Mouse (Mus musculus) T-helper 17 cell (primary cell): Measurements from ENCODE around the gene Rufy1.

Experiments used
- in situ Hi-C, 2 experiments: fragments of 300-600 bp; cut with MboI, MseI; formaldehyde crosslinking; loops; 1 replicate in 1 of 2; 2 replicates in 1 of 2; pipeline ENCODE4 v1.15.1; 2025; ENCODE audit warnings: high pct_unique_total_duplicates in 2 of 2

Rufy1 gene

DNA sequence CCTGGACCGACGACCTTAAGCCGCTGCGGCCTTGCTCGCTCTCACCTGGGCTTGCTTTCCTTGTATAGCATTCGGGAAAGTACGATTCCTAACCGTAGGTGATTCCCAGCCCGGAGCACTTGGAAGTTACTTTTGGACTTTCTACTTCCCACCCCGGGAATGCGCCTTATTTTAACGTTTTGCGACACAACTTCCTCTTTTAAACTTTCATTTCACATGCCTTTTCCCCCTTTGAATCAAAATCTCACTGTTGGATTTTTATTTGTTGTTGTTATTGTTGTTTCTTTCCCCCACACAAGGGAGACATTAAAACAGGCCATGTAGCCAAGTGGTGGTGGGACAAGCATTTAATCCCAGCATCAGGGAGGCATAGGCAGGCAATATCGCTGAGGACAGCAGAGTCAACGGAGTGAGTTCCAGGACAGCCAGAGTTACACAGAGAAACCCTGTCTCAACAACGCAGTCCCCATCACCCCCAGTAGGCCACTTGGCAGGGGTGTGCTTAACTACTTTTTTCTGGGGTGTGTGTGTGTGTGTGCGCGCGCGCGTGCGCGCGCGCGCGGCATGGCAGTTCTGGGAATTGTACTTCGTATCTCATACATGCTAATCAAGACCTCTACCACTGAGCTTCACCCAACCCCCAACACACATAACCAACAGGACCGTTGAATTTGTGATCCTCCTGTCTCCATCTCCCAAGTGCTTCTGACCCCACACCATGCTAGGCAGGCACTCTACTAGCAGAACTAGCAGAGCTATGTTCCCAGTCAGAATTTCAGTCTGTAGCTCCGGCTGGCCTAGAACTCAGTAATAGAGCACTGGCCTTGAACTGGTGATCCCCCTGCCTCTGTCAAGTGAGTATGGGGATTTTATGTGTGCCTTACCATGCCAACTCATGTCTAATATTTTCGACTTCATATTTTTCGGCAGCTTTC, 476 bp upstream of the Rufy1 start:
- in situ Hi-C loops: loop anchor here (10.0 to 25.0 kb wide), 2 partner anchors 1144 to 1573 kb away; partner anchors contain the start of genes Cdkl3 (in 1 of the 2), Olfr1392 (in 1 of the 2), Olfr1393 (in 1 of the 2) and Ube2b (in 1 of the 2)

GRCm38 (mm10) chr11:50426056-50426455, 4.9 kb downstream of the Rufy1 start:
- in situ Hi-C loops: loop anchor here (5.0 to 25.0 kb wide), 2 partner anchors 34 to 1139 kb away; partner anchors contain the start of genes Olfr1392 (in 1 of the 2) and Olfr1393 (in 1 of the 2)

- in situ Hi-C loops: no loop called here
These were observed 8.8 kb downstream of the Rufy1 start for GRCm38 (mm10) chr11:50421934-50422780.

GRCm38 (mm10) chr11:50421461-50421860, 9.5 kb downstream of the Rufy1 start:
- in situ Hi-C loops: no loop called here

DNA sequence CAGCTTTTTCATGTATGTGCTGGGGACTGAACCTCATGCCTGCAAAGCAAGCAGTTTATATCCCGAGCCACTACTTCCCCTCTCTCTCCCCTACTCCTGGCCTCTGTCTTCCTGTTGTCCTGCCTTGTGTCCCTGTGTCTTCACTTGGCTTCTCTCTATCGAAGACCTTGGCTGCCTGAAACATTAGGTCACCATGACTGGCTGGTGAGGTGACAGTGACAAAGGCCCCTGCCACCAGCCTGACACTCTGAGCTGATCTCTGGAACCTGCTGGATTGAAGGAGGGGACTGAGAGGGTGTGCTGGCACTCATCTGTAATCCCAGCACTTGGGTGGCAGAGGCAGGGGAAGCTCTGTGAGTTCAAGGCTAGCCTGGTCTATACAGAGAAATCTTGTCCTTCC, 13.1 kb downstream of the Rufy1 start:
- in situ Hi-C loops: no loop called here

GRCm38 (mm10) chr11:50415563-50416241, 15.2 kb downstream of the Rufy1 start:
- in situ Hi-C loops: no loop called here

- in situ Hi-C loops: loop anchor here in 1 of 2 experiments (10.0 kb wide), 1 partner anchor 932 kb away; no protein-coding TSS in a partner anchor
These were observed 23.7 kb downstream of the Rufy1 start for GRCm38 (mm10) chr11:50407235-50407634.

DNA sequence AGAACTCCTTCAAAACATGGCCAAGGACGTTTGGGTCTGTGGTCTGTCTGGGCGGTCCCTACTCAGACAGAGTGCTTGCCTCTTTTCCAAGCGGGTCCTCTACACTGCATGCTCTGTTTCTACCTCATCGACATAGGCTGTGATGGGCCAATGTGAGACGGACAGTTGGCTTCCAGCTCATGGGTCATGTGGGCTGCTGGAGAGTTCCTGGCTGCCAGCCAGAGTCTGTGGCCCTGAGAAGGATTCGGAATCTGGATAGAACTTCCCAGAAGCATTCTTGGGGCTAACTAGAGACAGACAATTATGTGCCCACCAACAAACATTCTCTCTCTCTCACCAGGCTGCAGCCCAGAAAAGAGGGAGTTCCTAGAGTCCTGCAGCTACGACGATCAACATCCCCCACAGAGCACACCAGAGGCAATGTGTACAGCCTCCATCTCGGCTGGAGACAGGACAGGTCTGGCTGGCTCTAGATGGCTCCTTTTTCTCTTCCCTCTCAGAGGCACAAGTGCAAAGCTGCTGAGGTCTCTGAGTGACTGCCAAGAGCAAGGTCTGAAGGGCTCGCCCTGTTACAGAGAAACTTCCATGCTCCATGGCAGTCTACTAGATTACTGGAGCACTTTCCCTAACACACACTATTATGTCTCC, 27.4 kb downstream of the Rufy1 start:
- in situ Hi-C loops: loop anchor here in 1 of 2 experiments (10.0 kb wide), 1 partner anchor 929 kb away; no protein-coding TSS in a partner anchor

GRCm38 (mm10) chr11:50402481-50402880, 28.4 kb downstream of the Rufy1 start:
- in situ Hi-C loops: loop anchor here in 1 of 2 experiments (10.0 kb wide), 1 partner anchor 928 kb away; no protein-coding TSS in a partner anchor

DNA sequence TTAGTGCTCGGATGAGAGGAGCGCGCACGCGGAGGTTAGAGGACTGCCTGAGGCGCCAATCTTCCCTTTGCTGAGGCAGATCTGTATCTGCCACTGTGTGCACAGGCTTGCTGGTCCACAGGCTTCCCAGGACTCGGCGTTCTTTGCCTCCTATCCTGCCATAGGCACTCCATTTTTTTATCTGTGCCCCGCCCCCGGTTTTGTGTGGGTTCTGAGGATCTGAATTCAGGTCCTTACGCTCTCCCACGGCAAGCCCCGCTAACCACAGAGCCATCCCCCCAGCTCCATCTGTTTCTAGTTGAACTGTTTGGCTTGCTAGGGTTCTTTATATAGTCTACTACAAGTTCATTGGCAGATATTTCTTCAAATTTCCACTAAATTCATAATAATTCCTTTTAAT, 32.1 kb downstream of the Rufy1 start:
- in situ Hi-C loops: loop anchor here in 1 of 2 experiments (25.0 kb wide), 1 partner anchor 863 kb away; the partner anchor contains the start of genes BC049762 and Clk4

GRCm38 (mm10) chr11:50397316-50397715, 33.6 kb downstream of the Rufy1 start:
- in situ Hi-C loops: loop anchor here in 1 of 2 experiments (25.0 kb wide), 1 partner anchor 865 kb away; the partner anchor contains the start of genes BC049762 and Clk4

GRCm38 (mm10) chr11:50396766-50397307, 34.1 kb downstream of the Rufy1 start:
- in situ Hi-C loops: loop anchor here in 1 of 2 experiments (25.0 kb wide), 1 partner anchor 865 kb away; the partner anchor contains the start of genes BC049762 and Clk4

DNA sequence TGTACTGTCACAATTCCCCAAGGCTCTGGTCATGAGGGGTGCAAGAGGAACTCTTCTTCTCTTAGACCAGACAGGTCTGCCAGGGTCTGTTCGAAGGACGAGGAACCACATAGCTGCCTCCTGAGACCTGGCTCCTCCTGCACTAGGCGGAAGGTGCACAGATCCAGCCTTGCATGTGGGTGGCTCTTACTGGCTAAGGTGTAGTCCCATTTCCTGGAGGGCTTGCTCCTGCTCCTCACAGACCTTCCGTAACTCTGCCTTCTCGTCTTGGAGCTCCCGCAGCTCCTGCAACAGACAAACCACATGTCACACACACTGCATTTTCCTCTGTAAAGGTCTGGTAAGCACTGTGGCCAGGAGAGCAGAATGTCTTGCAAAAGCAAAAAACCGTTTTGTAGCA, 36.2 kb downstream of the Rufy1 start:
- in situ Hi-C loops: loop anchor here in 1 of 2 experiments (5.0 to 25.0 kb wide), 2 partner anchors 33 to 868 kb away; partner anchors contain the start of genes BC049762 and Clk4

- in situ Hi-C loops: loop anchor here in 1 of 2 experiments (5.0 to 25.0 kb wide), 2 partner anchors 34 to 869 kb away; partner anchors contain the start of genes BC049762 and Clk4
These were observed 37.6 kb downstream of the Rufy1 start for GRCm38 (mm10) chr11:50393306-50393705.

- in situ Hi-C loops: loop anchor here in 1 of 2 experiments (5.0 to 25.0 kb wide), 2 partner anchors 36 to 871 kb away; partner anchors contain the start of genes BC049762 and Clk4
These were observed 39.5 kb downstream of the Rufy1 start for GRCm38 (mm10) chr11:50391272-50391960.

GRCm38 (mm10) chr11:50389616-50390015, 41.3 kb downstream of the Rufy1 start:
- in situ Hi-C loops: loop anchor here in 1 of 2 experiments (5.0 to 25.0 kb wide), 2 partner anchors 38 to 873 kb away; partner anchors contain the start of genes BC049762 and Clk4

- in situ Hi-C loops: loop anchor here in 1 of 2 experiments (25.0 kb wide), 1 partner anchor 873 kb away; the partner anchor contains the start of genes BC049762 and Clk4
These were observed 41.9 kb downstream of the Rufy1 start for GRCm38 (mm10) chr11:50389011-50389410.

DNA sequence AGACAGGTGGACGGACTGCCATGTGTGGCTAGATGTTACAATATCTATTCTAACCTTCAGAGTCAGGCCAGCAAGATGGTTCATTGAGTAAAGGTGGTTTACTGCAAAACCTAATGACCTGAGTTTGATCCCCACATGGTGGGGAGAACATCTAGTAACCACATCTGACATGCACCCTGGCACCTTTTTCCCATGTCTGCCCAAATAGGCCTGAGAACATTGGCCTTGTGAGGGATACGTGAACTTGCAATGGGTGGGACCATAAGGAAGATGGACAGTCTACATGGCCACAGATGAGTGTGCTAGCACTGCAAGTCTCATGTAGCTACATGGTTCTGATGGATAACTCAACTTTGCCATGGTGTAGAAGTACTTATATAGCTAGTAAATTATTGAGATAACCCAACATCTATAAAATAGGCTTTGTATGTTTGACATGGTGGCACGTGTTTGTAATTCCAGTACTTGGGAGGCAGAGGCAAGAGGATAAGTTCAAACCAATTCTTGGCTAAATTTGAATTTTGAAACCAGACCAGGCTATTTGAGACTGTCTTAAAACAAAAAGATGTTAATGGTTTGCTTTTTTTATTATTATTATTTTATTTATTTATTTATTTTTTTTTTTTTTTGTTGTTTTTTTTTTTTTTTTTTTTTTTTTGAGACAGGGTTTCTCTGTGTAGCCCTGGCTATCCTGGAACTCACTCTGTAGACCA, 42.6 kb downstream of the Rufy1 start:
- in situ Hi-C loops: loop anchor here in 1 of 2 experiments (25.0 kb wide), 1 partner anchor 874 kb away; the partner anchor contains the start of genes BC049762 and Clk4
